Comparison of ENCODE assay signal across 8 mouse cellular contexts in the genomic region with DNA sequence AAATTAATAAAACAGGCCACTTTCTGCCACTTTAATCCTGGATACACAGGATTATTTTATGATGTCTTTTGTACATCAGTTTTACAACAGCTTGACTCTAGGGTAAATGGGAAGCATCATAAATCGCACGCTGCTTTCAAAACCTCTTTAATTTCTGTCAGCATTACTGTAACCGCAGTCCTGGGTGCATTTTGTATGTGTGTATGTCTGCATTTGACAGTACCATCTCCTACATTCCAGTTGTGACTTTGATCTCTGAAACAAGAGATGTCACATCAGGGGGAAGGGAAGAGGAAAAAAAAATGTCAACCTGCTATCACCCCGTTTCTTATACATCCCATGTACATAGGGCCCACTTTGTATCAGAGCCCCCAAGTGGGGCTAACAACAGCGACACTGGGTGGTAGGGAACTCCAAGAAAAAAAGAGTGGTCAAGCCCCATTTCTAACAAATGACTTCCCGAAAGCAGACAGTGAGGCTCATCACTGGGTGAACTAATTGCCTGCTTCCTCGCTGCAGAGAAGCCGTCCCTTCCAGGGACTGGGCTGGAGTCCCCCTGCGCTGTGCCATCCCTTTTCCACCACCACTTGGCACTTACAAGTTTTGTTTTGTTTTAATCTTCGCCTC. TPM values are rescaled to one million over a fixed set of nuclear protein-coding genes. Genes with fewer than 3 reads are reported as not detected.
A peak's percentile ranks its signal among the peaks of the same experiment; 100 is the strongest.
DNase-seq lines count a peak whose midpoint lies in the region; ATAC-seq and TF ChIP-seq lines count a peak whose summit lies in the region.

No protein-coding gene starts in this region.

- no peaks in the 10 kb centered on the region for H3K27me3 ChIP-seq in testis, adult 2 months (ENCODE audit: control insufficient read depth, insufficient read depth, low read length)
- peaks cover 75% of the 10 kb centered on the region for H3K27me3 ChIP-seq in heart, embryonic 15.5 days
- H3K27me3 ChIP-seq in limb, embryonic 14.5 days (ENCODE audit: control insufficient read depth, insufficient read depth, low read length): no peaks in the 10 kb centered on the region

- DNase-seq in testis, postnatal 14 days (ENCODE audit: low spot score): no peak
- DNase-seq in limb, embryonic 14.5 days (ENCODE audit: low spot score): peak; percentile 29
- no peak for DNase-seq in right cerebral cortex, postnatal 14 days
- no peak for DNase-seq in c-Kit-positive CD71-positive TER-119-positive erythroid progenitor cells, embryonic 14.5 days (ENCODE audit: low spot score)
- no peak for DNase-seq in layer of hippocampus, adult 2 months (ENCODE audit: low spot score in 2 of 2)

- H3K27ac ChIP-seq in testis, adult 2 months (ENCODE audit: control insufficient read depth, insufficient read depth, low read depth, low read length): no peak overlapping the region; the same call in 1 of the 2 replicates
- no peak overlapping the region for H3K27ac ChIP-seq in heart, embryonic 15.5 days
- H3K27ac ChIP-seq in limb, embryonic 14.5 days (replicated peaks; ENCODE audit: low read depth, low read length): peak overlapping the region; percentile 95
- H3K27ac ChIP-seq in layer of hippocampus, adult 2 months: no peak overlapping the region

- no peak for ATAC-seq in heart, embryonic 15.5 days (replicated peaks; ENCODE audit: insufficient number of reproducible peaks, insufficient read depth, low FRiP score, low read depth)
- no peak for ATAC-seq in limb, embryonic 14.5 days (ENCODE audit: low FRiP score, low read depth)
- no peak for ATAC-seq in megakaryocyte-erythroid progenitor cell, adult 5-6 weeks (replicated peaks; ENCODE audit: low FRiP score, low TSS enrichment, poor library complexity, severe bottlenecking)

- no peaks in the 10 kb centered on the region for H3K36me3 ChIP-seq in testis, adult 2 months (ENCODE audit: control insufficient read depth, insufficient read depth, low read length)
- no peaks in the 10 kb centered on the region for H3K36me3 ChIP-seq in heart, embryonic 15.5 days
- no peaks in the 10 kb centered on the region for H3K36me3 ChIP-seq in limb, embryonic 14.5 days (ENCODE audit: control insufficient read depth, insufficient read depth, low read length)

- peak overlapping the region; percentile 98 for H3K4me2 ChIP-seq in heart, embryonic 15.5 days
- H3K4me2 ChIP-seq in limb, embryonic 14.5 days (replicated peaks; ENCODE audit: low read depth, low read length, severe bottlenecking): peak overlapping the region; percentile 88

- no peaks in the 10 kb centered on the region for H3K9me3 ChIP-seq in heart, embryonic 15.5 days (replicated peaks)
- no peaks in the 10 kb centered on the region for H3K9me3 ChIP-seq in limb, embryonic 14.5 days (ENCODE audit: control insufficient read depth, low read length)

- H3K9ac ChIP-seq in heart, embryonic 15.5 days: no peak overlapping the region
- H3K9ac ChIP-seq in limb, embryonic 14.5 days (ENCODE audit: low read depth, low read length, severe bottlenecking): peak overlapping the region; percentile 79

- H3K4me3 ChIP-seq in testis, adult 2 months (ENCODE audit: control insufficient read depth, low read depth, low read length): peak overlapping the region; percentile 81
- peak overlapping the region; percentile 77 for H3K4me3 ChIP-seq in heart, embryonic 15.5 days
- peak overlapping the region; percentile 63 for H3K4me3 ChIP-seq in limb, embryonic 14.5 days (replicated peaks; ENCODE audit: low read length)
- no peak overlapping the region for H3K4me3 ChIP-seq in layer of hippocampus, adult 2 months

- 22% methylated on average over 10 of the region's 10 CpGs for WGBS in heart, embryonic 15.5 days
- 5% methylated on average over 10 of the region's 10 CpGs for WGBS in limb, embryonic 14.5 days

- TF ChIP-seq CTCF in testis, adult 2 months (IDR thresholded peaks at IDR 0.05; ENCODE audit: control insufficient read depth, insufficient read depth, insufficient replicate concordance, low read depth, low read length): no peak
- no peak for TF ChIP-seq CTCF in layer of hippocampus, adult 2 months (conservative IDR thresholded peaks at IDR 0.05)

- peaks cover 3% of the 10 kb centered on the region for H3K4me1 ChIP-seq in testis, adult 2 months (ENCODE audit: control insufficient read depth, insufficient read depth, low read length)
- peaks cover 10% of the 10 kb centered on the region; the same call in 1 of the 2 replicates for H3K4me1 ChIP-seq in heart, embryonic 15.5 days (replicated peaks)
- peaks cover 31% of the 10 kb centered on the region for H3K4me1 ChIP-seq in limb, embryonic 14.5 days (ENCODE audit: control insufficient read depth, insufficient read depth, low read length)

- no peak for TF ChIP-seq POLR2A in testis, adult 2 months (IDR thresholded peaks at IDR 0.05; ENCODE audit: control insufficient read depth, low read depth, low read length)
- no peak for TF ChIP-seq POLR2A in limb, embryonic 14.5 days (IDR thresholded peaks at IDR 0.05; ENCODE audit: borderline replicate concordance, extremely low read depth, insufficient read depth, insufficient read length)

RNA-seq across cellular contexts. Expression of a gene that starts 1.3 kb away (rescaled TPM):
- polyA plus RNA-seq in testis, adult 2 months (2012; rRNA removed): 9.7 and 10.8 TPM in 2 replicates
- 1.1 and 2.7 TPM in 2 replicates for polyA plus RNA-seq in heart, embryonic 15.5 days (2015; fragmentation: Nextera tagmentation; extraction: Ambion mirVana)
- polyA plus RNA-seq in limb, embryonic 14.5 days (2012; rRNA removed): 24.3 and 36.8 TPM in 2 replicates
- polyA plus RNA-seq in limb, embryonic 14.5 days (2014; fragmentation: Nextera tagmentation; extraction: Ambion mirVana): 25.7 and 32.9 TPM in 2 replicates
- 1 to 10 TPM in 1 of 2 experiments, under 1 TPM in 1; 0.49 to 1.1 TPM for total RNA-seq in layer of hippocampus, adult 2 months (2021)
- not detected in 2 replicates for total RNA-seq in megakaryocyte-erythroid progenitor cell, adult 5-6 weeks (2014; fragmentation: Nextera tagmentation)
- total RNA-seq in megakaryocyte-erythroid progenitor cell, adult 5-6 weeks (2017): not detected in 2 replicates
